Mouse (Mus musculus) adrenal gland, postnatal 10 days (tissue): ENCODE results near the gene Zfp804b. TPM values are rescaled to one million over a fixed set of nuclear protein-coding genes. Genes with fewer than 3 reads are reported as not detected.
"Not testable (repeated sequence)": the region's sequence is repeated elsewhere in the genome, so short reads cannot be mapped to it uniquely, and the experiment has no call there.

Experiments
- DNase-seq: peaks from one replicate; pipeline ENCODE4 v3.0.0; 2021; ENCODE audit warnings: mixed read lengths
- long read RNA-seq, 2 experiments: library from polyadenylated mRNA; stranded (forward); transcript quantifications; one replicate each; pipeline ENCODE4 v2.0.0; 2021
- total RNA-seq, 2 experiments: library from RNA; stranded (reverse); gene quantifications; 2 replicates each; pipeline ENCODE4 v1.2.3; 2021

Zfp804b gene
- under 1 TPM; 0.18 to 0.36 TPM for total RNA-seq
- long read RNA-seq, experiment 1: 0 reads
- long read RNA-seq, experiment 2: 0 reads

DNA sequence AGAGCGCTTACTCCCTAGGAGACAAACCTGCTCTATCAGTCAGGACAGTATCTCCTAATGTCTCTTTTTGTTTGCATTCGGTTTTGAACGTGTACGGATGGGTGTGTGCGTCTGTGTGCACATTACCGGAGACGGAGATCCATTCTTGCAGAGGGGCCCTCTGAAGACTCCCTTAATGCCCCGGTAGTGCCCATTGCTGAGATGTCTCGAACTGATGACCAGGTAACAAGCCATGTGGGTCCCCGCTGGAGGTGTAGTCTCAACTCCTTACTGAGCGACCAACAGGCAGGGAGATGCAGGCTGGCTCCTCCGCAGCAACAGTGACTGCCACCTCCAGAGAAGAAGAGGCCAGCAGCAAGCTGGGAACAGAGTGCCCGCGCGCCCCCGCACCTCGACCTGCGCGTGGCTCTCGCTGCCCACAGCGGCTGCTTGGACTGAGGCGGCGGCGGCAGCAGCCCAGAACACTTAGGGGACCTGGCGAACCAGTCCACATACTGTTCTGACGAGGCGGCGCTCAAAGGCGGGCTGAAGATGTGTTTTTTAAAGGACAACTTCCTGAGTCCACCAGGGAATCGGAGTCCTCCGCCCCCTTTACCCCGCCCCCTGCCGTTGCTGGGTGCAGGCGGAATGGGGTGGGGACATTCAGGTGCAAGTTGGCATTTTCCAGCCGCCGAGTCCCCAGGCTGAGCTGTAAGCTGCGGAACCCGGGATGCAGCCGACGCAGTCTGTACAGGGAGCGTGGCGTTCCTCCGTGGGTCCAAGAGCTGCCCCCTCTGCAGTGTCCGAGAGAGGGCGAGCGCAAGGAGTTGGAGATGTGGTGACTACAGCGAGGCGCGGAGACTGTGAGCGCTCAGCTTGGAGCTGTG, at the start of gene Zfp804b:
TSS of gene Zfp804b (minus strand) at position 612 of the 866 bp plus-strand sequence.
- DNase-seq: peak; percentile 32

DNA sequence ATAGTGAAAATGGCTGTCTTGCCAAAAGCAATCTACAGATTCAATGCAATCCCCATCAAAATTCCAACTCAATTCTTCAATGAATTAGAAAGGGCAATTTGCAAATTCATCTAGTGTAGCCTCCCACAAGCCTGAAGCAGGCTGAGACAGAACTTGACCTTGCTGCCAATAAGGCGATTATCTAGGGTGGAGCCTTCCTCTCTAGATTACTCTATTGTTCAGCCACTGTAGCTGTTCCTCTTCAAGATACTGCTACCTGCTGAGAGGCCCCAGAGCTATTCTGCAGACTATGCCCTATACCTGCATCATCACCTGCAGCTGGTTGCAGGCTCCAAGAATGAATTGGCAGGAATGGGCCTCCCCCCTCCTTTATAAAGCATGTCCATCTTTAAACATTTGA, 20.1 kb upstream of the Zfp804b start:
- DNase-seq: not testable (repeated sequence)

DNA sequence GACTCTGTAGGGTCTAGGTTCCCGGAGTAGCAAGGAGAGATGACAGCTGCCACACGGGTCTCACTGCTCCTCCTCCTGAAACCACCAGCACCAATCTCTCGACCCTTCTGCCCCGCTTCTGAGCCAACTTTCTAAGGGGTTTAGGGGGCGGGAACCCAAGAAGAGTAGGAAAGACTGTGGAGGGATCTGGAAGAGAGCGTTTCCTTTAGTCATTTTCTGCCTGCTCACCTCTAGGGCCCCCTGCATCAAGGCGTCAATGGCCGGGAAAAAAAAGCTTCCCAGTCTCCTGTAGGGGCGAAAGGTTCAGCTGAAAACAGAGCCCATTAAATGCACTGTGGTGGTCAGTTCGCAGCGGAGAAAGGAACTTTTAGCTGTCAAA, 444 bp upstream of the Zfp804b start:
- no peak for DNase-seq

DNA sequence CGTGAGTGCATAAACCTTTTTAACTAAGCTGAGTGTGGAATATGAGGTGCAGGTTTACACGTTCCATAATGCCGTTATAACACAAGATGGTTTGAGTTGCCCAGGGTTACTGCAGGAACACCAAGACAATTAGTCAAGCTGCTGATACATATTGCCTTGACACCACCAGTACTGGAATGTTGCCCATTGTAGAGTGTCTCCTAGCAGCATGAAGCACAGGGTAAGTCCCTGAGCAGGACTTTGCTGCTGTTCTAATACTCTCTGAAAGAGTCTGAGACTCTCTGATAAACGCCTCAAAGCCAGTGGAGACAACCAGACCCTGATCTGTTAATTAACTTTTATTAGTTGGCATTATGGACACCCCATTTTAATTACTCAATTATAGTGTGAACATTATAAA, 19.0 kb downstream of the Zfp804b start:
- DNase-seq: no peak

DNA sequence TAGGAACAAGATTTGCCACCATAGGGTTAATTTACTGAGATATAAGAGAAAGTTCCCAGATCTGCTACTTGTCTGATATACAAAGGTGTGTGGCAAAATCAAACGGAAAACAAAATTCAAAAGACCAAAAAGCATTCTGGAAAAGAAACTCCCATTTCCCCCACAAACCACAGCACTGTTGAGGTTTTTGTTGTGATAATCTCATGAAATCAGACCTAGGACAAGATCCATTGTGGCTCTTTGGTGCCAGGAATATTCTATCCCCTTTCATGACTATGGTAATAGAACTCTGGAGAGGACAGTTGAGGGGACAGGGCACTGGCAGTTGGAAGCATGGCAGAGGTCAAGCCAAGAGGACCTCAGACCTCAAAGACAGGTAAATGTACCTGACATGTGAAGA, 40.7 kb downstream of the Zfp804b start, which contains the start of gene Tex47:
TSS of gene Tex47 (plus strand) at position 301 of the 400 bp plus-strand sequence.
- DNase-seq: no peak

DNA sequence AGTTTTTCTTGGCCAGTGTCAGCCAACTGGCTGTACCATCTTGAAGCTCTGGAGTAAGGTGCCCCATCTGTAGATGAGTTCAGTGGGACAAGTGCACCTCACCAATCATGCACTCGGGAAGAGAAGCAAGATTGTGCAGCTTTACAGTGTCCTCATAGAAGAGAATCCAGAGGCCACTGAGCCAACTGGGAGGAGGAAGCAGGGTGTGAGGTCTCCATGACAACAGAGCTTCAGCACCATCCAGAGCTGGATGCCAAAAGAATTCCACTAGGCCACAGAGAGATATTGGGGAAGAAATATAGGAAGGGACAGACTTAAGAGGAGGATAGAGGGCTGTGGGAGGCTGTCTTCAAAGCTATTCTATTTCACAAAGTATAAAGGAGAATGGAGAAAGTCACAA, 41.6 kb downstream of the Zfp804b start:
- DNase-seq: no peak

DNA sequence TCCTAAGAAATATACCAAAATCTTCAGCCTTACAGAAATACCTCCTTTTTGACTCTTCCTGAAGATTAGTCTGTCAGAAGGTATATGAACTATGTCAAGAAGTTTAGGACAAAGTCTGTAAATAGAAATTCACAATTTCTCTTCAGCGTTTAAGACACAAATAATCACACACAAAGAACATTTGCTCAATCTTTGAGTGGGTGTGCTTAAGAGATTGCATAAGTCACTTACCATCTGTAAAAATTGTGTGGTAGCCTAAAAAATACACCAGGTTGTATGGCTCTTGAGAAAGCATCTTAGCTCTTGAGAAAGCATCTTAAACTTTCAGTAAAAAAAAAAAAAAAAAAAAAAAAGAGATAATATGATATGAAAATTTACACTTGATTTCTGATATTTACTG, 60.2 kb downstream of the Zfp804b start:
- DNase-seq: no peak

DNA sequence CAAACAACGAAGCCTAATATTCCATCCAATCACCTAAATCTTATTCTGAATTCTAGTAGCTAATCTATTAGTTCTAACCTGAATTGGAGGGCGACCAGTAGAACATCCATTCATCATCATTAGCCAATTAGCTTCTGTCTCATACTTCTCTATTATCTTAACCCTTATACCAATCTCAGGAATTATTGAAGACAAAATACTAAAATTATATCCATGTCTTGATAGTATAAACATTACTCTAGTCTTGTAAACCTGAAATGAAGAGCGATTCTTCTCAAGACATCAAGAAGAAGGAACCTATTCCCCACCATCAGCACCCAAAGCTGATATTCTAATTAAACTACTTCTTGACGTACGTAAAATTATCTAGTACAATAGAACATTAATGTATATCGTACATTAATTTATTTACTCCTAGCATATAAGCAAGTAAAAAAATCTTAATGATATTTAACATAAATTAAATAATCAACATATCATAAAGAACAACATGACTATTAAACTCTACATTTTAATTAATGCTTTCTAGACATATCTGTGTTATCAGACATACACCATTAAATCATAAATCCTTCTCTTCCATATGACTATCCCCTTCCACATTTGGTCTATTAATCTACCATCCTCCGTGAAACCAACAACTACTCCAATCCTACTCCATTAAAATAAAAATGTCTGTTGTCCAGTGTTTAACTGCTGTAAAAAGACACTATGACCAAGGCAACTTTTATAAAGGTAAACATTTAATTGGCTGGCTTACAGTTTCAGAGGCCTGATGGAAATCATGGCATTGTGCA, 67.7 kb downstream of the Zfp804b start:
- no peak for DNase-seq

DNA sequence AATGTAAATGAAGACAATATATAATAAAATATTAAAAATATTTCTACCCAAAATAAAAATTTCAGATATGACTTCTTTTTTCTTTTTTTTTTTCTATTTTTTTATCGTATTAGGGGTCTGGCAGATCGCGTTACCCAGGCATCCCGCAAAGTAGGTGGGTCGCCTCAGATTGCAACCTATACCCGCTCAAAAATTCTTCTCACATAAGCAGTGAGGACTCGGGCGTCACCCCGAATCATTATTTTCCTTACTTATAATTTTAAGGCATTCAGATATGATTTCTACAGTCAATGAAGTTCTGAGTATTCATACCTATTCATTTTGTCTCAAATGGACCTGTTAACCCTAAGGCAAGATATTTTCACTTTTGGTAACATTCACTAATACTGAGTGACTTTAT, 167.0 kb downstream of the Zfp804b start:
- DNase-seq: no peak

DNA sequence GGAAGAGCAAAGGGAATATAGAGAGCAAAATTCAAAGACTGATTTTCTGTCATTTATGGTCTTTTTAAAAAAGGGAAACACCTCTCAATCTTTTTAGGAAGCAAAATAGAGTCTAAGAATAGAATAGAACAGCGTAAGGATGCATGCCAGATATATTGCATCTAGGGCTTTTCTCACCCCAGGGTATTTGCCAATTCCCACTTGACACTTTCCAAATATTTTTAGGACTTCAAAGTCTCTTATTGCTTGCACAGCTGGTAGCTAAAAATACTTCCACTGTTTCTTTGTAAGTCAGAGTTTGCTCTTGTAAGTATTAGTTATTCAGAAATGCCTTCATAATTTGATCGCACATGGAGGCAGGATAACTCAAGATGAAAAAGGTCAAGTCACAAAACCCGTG, 204.9 kb downstream of the Zfp804b start:
- peak; percentile 8 for DNase-seq

DNA sequence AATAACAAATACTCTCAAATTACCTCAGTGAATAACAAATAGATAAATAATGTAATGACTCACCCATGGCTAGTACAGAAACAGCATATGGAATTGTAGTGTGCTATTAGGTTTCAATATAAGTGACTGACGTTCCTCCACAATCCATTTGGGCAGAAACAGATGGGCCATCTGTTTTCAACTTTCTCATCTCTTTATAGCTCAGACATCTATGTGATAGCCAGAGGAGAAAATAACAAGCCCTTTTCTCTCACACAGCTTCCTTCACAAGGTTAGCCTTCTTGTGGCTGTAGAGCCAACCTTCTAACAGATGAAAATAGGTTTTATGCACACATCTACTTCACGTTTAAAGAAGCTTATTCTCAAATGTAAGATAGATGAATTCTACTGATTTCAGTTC, 242.2 kb downstream of the Zfp804b start:
- no peak for DNase-seq

DNA sequence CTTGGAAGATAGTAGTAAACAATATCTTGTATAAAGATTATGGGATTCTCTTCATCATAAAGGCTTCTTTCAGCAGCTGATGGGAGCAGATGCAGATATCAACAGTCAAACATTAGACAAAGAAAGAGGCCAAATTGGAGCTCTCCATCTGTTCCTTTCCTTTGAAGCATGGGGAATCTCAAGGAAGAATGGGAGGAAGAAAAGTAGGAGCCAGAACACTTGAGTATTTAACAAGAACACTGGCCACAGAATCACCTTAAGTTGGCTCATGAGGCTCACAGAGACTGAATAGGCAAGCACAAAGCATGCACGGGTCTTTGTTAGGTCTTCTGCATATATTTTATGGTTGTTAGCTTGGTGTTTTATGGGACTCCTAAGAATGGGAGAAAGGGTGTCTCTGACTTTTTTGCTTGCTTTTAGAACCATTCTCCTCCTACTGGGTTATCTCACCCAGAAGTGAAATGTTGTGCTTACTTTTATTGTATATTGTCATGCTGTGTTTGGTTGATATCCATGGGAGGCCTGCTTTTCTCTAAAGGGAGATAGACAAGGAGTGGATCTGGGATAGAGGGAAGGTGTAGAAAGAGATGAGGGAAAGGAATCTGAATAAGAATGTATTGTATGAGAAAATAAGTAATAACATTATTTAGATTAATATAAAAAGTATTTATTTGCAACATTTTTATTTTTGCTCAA, 270.5 kb downstream of the Zfp804b start:
- DNase-seq: no peak

DNA sequence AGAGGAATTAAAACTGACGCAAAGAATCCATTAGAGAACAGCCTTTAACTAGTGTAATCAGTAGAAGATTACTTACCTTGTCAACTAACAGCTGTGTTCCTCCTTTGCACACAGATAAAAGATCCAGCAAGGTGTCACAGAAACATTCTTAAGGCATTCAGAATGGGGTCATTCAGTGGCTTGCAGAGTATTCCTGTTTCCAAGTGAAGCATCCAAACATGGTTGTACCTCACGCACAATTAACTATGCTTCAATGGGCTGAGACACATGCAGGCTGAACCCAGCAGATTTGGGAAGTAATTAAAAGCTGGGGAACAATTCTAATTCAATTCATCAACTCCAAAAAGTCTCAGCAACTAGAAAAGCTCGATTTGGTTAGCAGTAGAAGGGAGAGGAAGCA, 337.1 kb downstream of the Zfp804b start:
- no peak for DNase-seq

DNA sequence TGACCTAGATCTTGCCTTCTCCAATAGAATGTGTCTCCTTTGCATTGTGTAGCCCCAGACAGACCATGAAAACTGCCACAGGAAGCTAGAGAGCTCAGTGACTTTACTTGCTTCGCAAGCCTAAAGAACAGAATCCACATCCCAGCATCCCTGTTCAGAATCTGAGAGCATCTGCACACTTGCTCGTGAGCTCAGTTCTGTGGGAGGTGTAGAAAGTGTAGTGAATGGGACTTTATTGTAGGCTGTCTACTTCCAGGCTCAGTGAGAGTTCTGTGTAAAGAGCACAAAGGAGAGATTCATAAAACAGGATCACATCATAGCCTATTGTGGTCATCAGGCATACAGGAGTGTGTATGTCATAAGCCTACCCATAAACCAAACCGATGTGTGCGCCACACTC, 360.6 kb downstream of the Zfp804b start:
- DNase-seq: no peak

DNA sequence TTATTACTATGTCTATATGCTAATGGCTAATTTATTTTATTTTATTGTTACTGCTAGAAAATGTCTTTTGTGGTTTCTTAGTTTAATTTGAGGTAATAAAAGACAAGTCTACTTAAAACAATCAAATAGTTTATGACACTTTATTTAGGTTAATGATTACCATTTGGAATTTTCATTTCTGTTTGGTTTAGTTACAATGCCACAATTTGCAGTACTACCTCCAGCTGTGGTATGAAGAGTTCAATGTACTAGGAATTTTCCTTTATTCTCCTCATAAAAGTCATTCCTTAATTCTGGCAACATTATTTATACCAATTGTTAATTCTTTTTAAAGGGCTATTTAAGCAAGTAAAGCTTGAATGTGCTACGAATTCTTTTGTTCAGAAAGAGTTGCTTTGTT, 409.7 kb downstream of the Zfp804b start:
- DNase-seq: no peak

DNA sequence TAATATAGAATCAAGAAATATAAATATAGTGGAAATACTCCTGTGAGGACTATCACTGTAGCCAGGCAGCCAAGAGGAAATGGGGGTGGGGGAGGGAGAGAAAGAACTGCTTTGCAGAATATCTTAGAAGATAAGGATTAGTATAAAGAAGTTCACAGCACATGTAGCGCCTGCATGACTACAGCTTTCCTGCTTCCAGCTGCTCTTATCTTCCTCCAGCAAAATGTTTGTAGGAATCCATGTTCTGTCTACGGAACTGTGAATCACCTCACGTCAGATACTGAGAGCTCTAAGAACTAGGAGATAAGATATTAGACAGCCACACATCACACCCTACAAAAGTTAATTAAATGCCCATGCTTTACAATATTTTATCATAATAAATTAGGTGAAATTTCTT, 433.3 kb downstream of the Zfp804b start:
- DNase-seq: no peak

DNA sequence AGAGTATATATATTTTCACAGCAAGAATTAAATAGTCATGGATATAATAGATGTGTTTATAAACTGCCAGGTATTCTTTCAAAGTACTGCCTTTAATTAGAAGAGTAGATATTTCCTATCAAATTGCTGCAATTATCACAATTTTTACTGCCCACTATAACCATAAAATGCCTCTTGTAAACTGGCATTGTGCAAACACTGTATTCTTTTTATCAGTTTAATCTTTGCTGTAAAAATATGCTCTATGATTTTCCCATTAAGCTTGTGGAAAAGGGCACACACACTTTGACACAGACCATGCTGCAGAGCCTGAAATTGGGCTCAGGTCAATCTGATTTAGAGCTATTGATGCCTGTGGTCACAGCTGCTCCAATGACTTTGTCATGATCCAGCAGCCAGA, 463.2 kb downstream of the Zfp804b start:
- DNase-seq: no peak

DNA sequence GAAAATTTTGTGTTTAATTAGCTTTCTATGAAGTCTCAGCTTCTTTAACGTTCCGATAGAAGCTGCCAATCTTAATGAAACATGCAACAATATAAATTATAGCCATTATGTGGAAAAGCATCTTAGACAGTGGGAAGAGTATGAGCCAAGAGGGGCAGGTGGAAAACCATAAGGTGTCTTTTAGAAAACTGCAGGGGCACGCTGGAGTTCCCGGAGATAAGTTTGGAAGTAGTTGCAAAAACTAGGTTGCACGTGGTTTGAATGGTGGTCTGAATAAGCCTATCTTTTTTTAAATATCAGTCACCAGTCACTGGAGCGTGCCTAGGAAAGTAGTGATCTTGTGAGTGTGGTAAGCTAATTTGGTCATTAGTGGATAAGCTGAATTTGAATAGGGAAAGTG, 473.0 kb downstream of the Zfp804b start:
- no peak for DNase-seq

DNA sequence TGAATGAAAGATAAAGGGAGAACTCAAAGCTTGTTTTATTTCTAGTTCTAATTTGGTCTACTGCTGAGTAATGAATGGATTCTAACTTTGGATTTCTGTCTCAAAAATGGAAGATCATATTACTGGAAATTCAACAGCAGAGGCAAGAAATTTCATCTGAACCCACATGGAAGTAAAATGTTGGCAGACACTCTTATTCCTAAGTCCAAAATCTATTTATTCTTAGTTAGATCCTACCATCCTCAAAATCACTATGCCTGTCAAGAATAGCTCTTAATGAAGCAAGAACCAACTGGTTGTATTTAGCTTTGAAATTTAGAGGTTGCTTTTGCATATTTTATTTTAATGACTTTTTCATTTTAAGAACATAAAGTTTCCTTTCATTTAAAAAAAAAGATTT, 473.6 kb downstream of the Zfp804b start:
- DNase-seq: no peak

DNA sequence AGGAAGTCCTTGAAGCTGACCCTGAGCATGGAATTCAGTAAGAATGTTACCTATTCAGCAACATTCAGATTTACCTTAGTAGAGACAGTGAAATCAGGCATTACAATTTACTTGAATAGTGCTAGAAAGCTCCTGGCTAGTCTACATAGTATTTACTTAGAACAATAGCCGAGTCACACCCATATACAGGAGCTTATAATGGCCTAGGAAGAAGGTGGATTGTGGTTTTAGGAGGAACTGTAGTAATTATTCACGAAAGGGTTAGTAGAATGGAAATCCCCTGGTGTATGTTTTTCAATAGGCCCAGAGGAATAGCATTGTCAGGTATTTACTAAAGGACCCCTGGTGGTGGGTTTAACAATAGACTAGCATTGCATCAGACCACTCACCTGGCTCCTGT, 549.2 kb downstream of the Zfp804b start:
- DNase-seq: no peak

DNA sequence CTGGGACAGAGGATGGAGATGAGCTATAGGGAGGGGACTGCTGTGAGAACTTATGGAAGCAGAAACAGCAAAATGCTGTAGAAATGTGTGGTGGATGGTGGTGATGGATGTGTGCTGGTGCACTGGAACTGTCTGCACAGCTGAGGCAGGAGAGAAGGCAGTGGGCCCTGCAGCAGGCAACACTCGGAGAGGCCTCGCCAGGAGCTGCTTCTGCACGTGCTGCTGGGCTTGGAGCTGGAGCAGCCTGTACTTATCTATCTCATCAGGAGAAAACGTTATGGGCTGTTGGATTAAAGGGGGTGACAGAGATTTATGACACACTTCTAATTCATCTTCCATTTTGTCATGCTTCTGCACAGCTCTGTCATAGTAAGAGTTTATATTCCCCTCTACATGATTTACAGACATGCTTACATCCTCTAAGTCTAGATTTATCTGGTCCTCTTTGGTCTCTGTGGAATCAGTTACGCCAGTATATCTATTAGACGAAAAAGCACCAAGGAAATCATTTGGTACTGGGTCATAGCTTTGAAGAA, 575.1 kb downstream of the Zfp804b start:
- no peak for DNase-seq
